Mouse (Mus musculus): ENCODE data around the gene Shroom1. TPM values are rescaled to one million over a fixed set of nuclear protein-coding genes. Genes with fewer than 3 reads are reported as not detected.

Gene Shroom1
- polyA plus RNA-seq, 2 experiments from 2014 or later = not detected

DNA sequence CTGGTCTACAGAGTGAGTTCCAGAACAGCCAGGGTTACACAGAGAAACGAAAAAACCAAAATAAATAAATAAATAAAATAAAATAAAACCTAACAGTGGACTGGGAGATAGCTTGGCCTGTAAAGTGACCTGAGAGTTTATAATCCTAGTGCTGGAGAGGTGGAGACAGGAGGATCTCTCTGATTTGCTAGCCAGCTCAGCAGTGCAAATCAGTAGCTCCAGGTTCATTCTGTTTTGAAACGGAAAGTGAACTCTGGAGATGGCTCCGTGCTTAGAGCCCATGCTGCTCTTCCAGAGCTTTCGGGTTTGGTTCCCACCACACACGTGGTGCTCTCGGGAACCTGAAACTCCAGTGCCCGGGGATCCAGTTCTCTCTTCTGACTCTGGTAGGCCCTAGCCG is 9.0 kb upstream of the Shroom1 start:
- ATAC-seq = no peak

DNA sequence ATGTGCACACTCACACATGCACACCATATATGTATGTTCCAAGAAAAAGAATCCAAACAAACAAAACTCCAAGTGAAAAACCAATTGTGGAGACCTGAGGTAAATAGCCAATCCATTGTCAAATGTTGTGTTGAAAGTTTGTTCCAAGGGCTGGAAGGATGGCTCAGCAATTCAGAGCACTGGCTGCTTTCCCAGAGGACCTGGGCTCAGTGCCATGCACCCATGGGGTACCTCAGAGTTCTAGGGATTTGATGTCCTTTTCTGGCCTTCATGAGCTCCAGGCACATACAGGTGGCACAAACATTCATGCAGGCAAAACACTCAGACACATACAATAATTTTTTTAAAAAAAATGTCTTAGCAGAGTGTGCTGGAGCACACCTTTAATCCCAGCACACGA is 8.5 kb upstream of the Shroom1 start:
- no peak for ATAC-seq

DNA sequence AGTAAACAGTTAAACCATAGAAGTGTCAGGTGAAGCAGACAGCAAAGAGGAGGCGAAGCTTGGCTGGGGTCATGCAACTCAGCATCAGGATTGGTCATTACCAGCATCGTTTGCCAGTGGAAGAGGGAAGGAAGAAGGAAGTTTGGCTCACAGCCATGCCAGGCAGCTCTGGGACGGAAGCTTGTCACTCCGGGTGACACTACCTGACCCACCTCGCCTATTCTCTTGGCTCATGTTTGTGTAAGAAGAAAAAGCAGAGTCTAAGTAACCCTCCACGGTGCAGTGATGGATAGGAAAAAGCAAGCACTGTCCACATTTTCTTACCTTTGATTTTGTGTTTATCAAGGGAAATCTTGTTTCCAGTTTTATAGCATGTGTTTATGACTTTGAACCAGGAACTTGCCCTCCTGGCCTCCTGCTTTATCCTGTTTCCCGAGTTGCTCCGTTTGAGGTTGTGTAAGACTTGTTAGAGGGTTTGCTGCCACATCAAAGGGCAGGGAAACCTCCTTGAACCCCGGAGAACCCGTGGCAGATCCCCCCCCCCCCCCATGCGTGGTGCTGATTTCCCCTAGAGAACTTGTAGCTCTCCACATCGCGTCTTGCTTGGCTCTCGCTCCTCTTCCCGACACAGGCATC is 6.8 kb upstream of the Shroom1 start:
- ATAC-seq = no peak

DNA sequence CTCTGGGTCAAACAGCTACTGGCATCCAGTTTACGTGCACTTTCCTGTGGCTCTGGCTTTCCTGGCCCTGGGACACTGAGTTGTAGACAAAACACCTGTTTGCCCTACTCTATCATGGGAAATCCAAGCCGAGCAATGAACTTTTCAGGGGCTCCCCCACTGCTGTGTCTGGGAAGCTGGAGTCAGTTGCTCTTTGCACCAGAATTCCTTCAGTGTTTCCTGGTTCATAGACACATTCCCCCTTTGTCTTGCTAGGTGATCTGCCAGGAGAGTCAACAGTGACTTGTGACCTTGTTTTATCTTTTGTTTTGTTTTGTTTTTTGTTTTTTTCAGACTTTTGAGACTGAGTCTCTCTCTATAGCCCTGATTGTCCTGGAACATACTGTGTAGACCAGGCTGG is 5.6 kb upstream of the Shroom1 start:
- no peak for ATAC-seq

DNA sequence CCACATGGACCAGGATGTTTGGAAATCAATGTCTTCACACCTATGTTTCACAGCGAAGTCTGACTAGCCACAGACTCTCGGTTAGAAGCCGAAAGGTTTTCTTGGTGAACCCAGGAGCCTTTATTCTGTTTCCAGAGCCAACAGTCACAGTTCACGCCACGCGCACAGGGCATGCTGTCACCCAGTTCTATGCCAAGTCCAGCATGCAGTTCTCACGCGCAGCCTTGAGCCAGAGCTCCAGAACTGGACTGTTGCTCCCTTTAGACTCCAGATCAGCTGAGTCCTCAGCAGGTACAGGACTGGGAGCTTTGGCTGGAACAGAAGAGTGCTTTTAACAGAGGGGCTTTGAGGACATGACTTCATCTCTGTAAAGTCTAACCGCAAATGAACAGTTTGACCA is 4.6 kb upstream of the Shroom1 start:
- ATAC-seq = no peak

- no peak for ATAC-seq
Measured at GRCm38 (mm10) chr11:53453031-53453430, 4.0 kb upstream of the Shroom1 start.

DNA sequence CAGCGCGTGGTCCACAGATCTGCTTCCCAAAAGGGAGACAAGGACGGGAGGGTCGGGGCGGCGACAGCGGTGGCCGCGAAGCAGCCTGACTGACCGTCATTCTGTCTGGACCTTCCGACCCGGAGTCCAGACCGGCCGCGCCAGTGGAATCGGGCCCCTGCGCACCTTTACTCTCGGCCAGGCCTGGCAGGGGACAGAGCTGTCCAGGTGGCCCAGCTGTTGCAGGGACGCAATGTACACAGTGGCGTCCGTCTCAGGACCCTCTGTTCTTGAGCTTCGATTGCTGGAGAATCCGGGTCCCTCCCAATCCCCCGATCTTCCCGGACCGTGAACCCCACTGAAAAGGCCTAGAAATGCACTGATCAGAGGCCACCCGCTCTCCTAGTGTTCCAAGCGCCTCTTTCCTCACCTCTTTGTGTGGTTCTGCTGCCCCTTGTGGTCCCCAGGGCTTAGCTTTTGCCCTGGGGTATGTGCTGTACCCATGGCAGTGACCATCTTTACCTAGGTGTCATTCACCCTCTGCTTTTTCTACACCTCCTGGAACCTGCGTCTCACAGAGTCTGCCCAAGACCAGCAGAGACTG is 458 bp downstream of the Shroom1 start:
- ATAC-seq = no peak

GRCm38 (mm10) chr11:53458996-53459395 is 2.0 kb downstream of the Shroom1 start:
- no peak for ATAC-seq

DNA sequence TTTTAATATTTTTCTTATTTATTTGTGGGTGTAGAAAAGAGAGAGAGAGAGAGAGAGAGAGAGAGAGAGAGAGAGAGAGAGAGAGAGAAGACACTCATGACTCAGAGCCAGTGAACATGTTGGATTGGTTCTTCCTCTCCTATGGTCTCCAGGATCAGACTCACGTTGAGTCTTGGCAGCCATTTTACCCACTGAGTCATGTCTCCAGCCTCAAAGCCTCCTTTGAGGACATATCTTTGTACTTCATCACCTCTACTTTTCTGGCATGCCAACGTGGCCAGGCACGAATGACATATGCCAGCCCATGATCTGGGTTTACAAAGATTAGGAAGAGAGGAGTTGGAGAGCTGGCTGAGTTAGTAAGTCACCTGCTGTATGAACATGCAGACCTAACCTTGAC is 3.2 kb downstream of the Shroom1 start:
- no peak for ATAC-seq

GRCm38 (mm10) chr11:53461727-53462126 is 4.7 kb downstream of the Shroom1 start:
- no peak for ATAC-seq

- no peak for ATAC-seq
Measured at GRCm38 (mm10) chr11:53463551-53464424, 6.8 kb downstream of the Shroom1 start.

- ATAC-seq = no peak
Measured at GRCm38 (mm10) chr11:53466231-53466971, 9.4 kb downstream of the Shroom1 start.

DNA sequence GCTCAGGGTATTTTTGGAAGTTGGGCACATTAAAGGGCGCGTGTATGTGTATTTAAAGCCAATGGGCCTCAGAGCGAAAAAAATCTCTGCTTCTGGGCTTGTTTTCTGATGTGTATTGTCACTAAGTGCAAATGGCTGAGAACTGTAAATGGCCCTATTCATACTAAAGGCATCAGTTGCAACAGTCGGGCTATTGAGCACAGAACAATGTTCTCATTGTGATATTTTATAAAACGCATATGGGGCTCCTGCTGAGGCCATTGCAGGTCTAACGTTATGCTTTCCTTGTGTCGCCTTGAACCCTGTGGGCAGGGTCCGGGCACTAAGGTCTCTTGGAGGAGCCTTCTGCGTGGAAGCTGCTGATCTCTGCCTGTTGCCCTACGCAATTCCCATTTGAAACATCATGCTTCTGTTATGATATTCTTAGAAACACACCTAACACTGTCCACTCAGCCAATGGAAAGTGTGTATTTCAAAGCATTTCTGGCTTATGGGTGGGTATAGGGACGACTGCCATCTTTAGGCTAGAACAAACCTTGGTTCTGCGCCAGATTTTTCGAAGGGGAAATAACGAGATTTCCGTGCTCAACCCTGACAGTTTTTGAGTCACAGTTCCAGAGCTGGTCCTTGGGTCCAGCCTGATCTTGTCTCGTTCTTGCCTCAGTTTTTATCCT is 12.4 kb downstream of the Shroom1 start:
- no peak for ATAC-seq

DNA sequence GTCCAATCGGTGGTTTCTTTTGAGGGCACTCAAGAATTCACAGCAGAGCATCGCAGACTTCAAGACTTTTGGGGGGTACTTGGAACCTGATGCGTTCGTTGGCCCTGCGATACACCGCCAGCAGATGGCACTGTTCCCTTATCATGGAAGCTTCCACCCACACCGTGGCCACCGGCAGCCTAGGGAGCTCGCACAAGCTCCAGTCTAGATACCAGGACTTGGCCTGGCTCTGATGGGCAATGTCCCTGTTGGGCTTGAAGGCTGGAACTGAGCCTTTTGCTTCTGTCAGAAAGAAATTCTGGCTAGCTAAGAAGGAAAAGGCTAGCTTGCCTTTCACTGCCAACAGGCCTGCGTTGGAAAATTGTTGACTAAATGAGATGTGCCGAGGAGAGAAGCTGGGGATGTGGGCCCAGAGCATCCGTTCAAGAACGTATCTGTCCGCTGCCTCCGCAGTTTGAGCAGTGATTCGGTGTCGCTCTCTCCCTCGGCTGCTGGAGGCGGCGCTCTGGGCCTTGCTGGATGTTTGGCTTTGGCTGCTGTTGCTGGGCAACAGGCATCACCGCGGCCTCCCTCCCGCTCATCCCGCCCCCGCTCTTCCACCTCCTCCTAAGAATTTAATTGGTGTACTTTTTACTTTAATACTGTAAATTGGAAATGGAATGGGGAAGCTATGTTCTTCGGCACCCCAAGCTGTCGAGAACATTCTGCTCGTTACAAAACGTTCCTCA is 13.1 kb downstream of the Shroom1 start, which contains the start of gene Gm9837:
TSS of gene Gm9837 (minus strand) at position 512 of the 728 bp plus-strand sequence.
- ATAC-seq = peak; percentile 85

GRCm38 (mm10) chr11:53472709-53473108 is 15.7 kb downstream of the Shroom1 start:
- ATAC-seq = no peak

DNA sequence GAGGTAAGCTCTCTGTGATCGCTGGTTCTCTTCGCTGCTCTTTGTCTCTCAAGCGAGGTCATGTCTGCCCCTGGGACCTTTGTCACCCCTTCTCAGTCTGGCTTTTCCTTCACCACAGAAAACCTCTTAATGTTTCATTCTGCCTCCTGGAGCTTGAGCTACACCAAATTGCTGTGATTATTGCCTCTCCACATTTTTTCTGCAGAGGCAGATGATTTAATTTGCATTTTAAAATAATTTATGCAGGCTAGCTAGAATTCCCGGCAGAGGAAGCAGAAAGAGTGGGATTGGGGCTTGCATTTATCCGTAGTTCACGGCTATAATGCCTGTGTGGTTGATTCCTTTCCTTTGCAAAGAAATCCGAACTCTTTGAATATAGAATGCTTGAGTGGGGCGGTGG is 18.6 kb downstream of the Shroom1 start:
- ATAC-seq = no peak

DNA sequence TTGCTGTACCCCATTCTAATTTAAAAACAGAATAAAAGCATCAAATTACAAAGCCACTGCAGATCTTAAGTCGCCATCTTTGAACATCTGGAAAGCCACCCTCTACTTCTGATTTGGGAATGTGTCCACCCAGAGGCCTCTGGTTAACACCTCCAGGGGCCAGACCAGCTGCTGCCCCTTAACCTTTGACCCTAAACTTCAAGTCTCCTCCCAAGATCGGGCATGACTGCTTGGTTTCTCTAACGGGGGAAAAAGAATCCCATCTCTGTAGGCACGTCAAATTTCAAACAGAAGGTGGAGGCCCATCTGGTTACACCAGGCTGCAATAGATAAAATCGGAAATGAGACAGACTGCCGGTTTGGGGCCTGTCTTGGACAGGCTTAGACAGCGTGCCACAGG is 20.8 kb downstream of the Shroom1 start:
- no peak for ATAC-seq

DNA sequence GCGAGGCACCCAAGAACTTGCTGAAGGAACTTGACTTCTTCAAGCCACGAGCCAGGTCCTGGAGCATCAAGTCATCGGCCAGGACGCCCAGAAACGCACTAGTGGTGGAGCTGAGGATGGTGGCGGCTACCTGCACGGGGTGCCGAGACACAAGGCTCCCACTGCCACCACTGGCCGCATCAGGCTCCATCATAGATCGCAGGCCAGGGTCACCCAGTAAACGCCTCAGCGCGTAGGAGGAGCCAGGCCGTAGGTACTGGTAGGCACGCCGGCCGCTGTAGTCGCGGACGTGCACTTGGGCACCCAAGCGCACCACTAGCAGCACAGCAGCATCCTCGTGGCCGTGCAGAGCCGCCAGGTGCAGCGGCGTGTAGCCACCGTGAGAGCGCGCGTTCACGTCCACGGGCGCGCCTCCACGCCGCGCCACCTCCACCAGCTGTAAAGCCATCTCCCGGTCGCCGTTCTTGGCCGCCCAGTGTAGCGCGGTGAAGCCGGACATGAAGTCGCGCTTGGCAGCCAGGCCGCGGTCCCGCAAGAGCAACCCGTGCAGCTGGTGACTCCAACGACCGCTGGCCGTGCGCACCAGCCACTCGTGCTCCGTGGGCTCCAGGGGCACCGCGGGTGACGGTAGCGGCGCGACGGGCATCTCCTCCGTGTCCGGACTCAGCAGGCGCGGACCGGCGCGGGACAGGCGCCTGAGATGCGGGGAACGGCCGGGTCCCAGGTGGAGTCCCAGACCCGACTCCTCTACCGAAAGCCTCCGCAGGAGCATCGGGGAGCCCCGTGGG is 21.6 kb downstream of the Shroom1 start:
- ATAC-seq = no peak

DNA sequence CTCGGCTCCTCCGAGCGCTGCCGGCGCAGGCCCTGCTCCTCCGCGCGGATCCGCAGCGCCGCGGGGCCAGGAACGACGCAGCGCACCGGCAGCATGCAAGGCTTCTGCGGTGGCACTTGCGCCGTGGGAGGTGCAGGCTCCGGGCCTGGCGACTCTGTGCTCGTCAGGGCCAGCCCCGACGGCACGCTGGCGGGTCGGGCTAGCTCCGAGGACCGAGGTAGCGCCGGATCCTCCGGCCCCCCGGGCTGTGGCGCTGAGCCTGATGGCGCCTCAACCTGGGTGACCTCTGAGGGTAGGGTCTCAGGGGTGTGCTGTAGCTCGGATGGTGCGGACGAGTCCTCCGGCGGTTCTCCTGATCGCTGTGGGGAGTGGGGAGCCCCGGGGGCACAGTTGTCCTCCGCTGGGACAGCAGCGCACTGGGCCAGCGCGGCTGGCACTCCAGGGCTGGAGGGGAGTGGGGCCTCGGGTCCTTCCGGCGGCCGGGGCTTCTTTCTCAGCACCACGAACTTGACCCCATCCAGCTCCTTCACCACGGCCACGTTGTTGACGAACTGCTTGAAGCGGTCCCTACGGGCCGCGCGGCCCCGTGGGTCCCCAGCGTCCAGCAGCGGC is 22.3 kb downstream of the Shroom1 start:
- no peak for ATAC-seq

- ATAC-seq = no peak
Measured at GRCm38 (mm10) chr11:53479783-53480301, 22.8 kb downstream of the Shroom1 start, which contains the start of the genes Gm9945 and Sowaha. TSS of gene Gm9945 (plus strand) at chr11:53480166. TSS of gene Sowaha (minus strand) at chr11:53480274.
